Mouse (Mus musculus) embryonic facial prominence, embryonic 12.5 days (tissue): ENCODE data around the gene Gm42742. TPM values are rescaled to one million over a fixed set of nuclear protein-coding genes. Genes with fewer than 3 reads are reported as not detected.

Source experiments
- ATAC-seq: fragments of 200-750 bp; cut with Nextera tagmentation; 2 replicates; pipeline ENCODE4 v1.8.0; 2017; ENCODE audit not compliant: insufficient number of reproducible peaks, insufficient read depth, low FRiP score, low TSS enrichment
- H3K27ac ChIP-seq: fragments of 300-500 bp; sonication (generic); 2 replicates; pipeline ENCODE4 v1.5.1; 2016; ENCODE audit warnings: mild to moderate bottlenecking
- H3K27me3 ChIP-seq: fragments of 300-500 bp; sonication (generic); 2 replicates; pipeline ENCODE4 v1.6.1; 2016; ENCODE audit warnings: mild to moderate bottlenecking, moderate library complexity
- H3K36me3 ChIP-seq: fragments of 300-500 bp; sonication (generic); 2 replicates; pipeline ENCODE4 v1.6.1; 2016; ENCODE audit warnings: mild to moderate bottlenecking
- H3K4me1 ChIP-seq: fragments of 300-500 bp; sonication (generic); 2 replicates; pipeline ENCODE4 v1.6.1; 2016
- H3K4me2 ChIP-seq: fragments of 300-500 bp; sonication (generic); replicated peaks from 2 replicates; pipeline ENCODE4 v1.6.1; 2016; ENCODE audit warnings: mild to moderate bottlenecking, moderate library complexity
- H3K4me3 ChIP-seq: fragments of 300-500 bp; sonication (generic); 2 replicates; pipeline ENCODE4 v1.5.1; 2016; ENCODE audit warnings: mild to moderate bottlenecking
- H3K9ac ChIP-seq: fragments of 300-500 bp; sonication (generic); 2 replicates; pipeline ENCODE4 v1.6.1; 2016; ENCODE audit warnings: mild to moderate bottlenecking, moderate library complexity
- H3K9me3 ChIP-seq: fragments of 300-500 bp; sonication (generic); 2 replicates; pipeline ENCODE4 v1.6.1; 2016; ENCODE audit warnings: mild to moderate bottlenecking, moderate library complexity
- WGBS: fragments of 180-500 bp; shearing (Covaris S2); methylation state at CpG from one replicate; pipeline ENCODE4 v1.1.7; 2016; 5-methylcytosine and 5-hydroxymethylcytosine counted together
- polyA plus RNA-seq: library from polyadenylated mRNA; unstranded; fragments of >200 nt; fragmentation: Nextera tagmentation; extraction: Ambion mirVana; gene quantifications from 2 replicates; pipeline ENCODE4 v1.2.1, GENCODE M21; 2016

The Gm42742 gene
- polyA plus RNA-seq, 1 experiment from 2014 or later = 77.8 TPM

DNA sequence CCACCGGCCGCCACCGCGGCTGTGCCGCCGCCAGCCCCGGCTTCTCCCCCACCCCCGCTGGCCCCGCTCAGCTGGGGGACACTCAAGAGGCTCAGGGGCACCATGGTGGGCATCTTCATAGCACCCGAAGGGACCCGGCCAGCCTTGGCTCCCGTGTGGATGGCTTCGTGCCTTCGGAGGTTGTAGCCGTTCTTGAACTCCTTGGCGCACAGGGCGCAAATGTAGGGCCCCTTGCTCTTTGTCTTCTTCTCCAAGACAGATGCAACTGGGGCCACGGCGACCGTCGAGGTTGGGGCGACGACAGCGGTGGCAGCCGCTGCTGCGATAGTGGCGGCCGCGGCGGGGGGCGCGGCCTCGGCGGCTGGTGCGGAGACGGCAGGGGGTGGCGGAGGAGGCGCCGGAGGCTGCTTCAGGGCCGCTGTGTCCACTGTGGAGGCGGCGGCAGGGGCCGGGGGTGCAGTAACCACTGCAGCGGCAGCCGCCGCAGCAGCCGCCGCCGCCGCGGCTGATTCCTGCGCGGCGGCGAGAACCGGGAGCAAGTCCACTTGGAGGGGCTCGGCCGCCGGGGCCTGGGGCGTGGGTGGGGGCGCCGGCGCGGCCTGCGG, 4.8 kb upstream of the Gm42742 start:
- Histone ChIP-seq H3K27ac (peak overlapping the region; percentile 98), H3K9me3 (no peaks in the 10 kb centered on the region), H3K4me3 (peak overlapping the region; percentile 92), H3K4me2 (peak overlapping the region; percentile 97), H3K27me3 (no peaks in the 10 kb centered on the region), H3K9ac (peak overlapping the region; percentile 99), H3K36me3 (peaks cover 45% of the 10 kb centered on the region), H3K4me1 (peaks cover 49% of the 10 kb centered on the region)
- no peak for ATAC-seq
- under 1% methylated on average over 59 of the region's 65 CpGs for WGBS

DNA sequence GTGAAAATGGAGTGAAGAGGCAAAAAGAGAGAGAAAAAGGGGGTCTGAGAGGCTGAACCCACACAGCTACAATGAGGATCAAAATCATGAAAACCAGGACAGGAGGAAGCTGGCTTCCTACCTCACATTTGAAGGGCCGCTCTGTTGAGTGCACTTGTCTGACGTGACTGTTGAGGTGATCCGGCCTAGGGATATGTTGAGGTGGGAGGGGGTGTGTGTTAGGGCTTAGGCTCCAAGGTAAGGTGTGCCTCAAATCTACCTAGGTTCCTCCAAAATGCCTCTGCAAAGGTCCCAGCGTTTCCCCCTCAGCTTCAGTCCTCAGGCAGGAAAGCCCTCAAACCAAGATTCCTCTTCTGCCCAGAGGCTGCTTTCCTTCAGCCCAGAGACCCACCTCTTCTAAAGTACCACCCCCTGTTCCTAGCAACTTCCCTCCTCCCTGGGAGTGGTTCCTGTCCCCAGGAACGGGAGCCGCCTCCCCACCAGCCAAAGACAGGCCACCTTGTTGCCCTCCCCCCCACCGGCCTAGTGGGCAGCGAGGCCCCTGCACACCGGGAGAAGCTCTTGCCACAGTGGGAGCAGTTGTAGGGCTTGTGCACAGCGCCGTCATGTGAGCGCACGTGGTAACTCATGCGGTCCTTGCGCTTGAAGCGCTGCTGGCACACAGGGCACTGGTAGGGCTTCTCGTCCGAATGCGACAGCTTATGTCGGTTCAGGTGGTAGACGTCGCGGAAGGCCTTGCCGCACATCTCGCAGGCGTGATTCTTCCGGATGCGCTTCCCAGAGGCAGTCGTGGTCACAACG, 4.1 kb upstream of the Gm42742 start:
- peak; percentile 22; the same call in 1 of the 2 replicates for ATAC-seq
- H3K36me3 ChIP-seq = peaks cover 40% of the 10 kb centered on the region
- H3K4me3 ChIP-seq = peak overlapping the region; percentile 92
- H3K4me1 ChIP-seq = peaks cover 56% of the 10 kb centered on the region
- WGBS = 1% methylated on average over 30 of the region's 30 CpGs
- peak overlapping the region; percentile 97 for H3K4me2 ChIP-seq
- H3K9ac ChIP-seq = peak overlapping the region; percentile 99
- H3K27me3 ChIP-seq = no peaks in the 10 kb centered on the region
- H3K27ac ChIP-seq = peak overlapping the region; percentile 98
- H3K9me3 ChIP-seq = no peaks in the 10 kb centered on the region

DNA sequence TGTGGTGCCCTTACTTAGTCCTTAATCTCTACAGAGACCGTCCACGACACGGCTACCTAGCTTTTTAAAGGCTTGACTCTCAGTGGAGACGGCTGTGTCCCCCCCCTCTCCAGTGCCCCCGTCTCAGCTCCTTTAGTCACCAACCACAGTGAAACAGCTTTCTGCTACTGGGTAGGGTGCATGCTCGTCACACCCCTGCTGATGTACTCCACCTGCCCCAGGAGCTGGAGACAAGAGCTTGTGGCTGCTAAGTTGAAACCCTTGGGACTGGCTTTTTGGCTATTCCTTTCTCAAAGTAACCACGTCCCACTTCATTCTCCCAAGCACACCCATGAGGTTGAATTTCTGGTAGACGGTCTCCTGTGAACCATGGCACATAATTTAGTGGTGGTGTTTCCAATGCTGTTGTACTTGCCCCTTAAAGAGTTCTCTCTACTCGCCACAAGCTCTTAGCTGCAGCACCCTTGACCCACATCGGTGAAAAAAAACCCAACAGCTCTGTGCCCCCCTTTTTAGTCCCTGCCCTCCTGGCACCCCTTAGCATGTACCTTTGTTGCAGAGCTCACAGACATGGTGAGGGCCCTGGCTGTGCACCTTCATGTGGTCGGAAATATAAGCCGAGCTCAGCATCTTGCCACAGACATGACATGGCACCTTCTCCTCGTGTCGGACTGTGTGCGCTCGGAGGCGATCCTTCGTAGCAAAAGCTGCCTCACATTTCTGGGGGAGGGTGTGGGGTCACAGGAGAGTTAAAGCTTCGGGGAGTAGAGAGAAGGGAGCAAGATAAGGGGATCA, 3.2 kb upstream of the Gm42742 start:
- H3K27ac ChIP-seq = peak overlapping the region; percentile 98
- H3K9ac ChIP-seq = peak overlapping the region; percentile 99
- H3K4me2 ChIP-seq = peak overlapping the region; percentile 97
- H3K4me3 ChIP-seq = peak overlapping the region; percentile 92
- ATAC-seq = no peak
- peaks cover 32% of the 10 kb centered on the region for H3K36me3 ChIP-seq
- H3K9me3 ChIP-seq = no peaks in the 10 kb centered on the region
- H3K4me1 ChIP-seq = peaks cover 65% of the 10 kb centered on the region
- H3K27me3 ChIP-seq = no peaks in the 10 kb centered on the region
- WGBS = 28% methylated on average over 19 of the region's 19 CpGs

DNA sequence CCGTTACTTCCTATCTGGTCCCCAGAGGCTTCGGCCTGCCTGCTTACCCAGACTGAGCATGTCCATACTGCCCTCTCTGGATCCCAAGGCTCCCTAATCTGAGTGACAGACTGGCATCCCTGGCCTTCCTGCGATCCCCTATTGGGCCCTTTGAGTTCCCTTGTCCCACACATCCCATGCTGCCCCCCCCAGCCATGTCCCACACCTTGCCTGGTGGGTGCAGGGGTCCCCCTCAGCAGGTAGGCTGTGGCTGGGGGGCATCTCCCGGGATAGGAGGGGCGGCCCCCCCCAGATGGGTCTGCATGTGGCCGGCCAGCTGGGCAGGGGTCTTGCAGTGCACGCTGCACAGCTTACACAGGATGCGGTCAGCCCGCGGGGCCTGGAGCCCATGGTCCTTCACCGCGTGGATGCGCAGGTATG, 2.4 kb upstream of the Gm42742 start:
- peaks cover 72% of the 10 kb centered on the region for H3K4me1 ChIP-seq
- peak overlapping the region; percentile 97 for H3K4me2 ChIP-seq
- H3K9me3 ChIP-seq = no peaks in the 10 kb centered on the region
- 78% methylated on average over 13 of the region's 13 CpGs for WGBS
- H3K27me3 ChIP-seq = no peaks in the 10 kb centered on the region
- H3K27ac ChIP-seq = peak overlapping the region; percentile 72
- peaks cover 30% of the 10 kb centered on the region for H3K36me3 ChIP-seq
- ATAC-seq = no peak
- peak overlapping the region; percentile 92 for H3K4me3 ChIP-seq
- peak overlapping the region; percentile 99 for H3K9ac ChIP-seq

DNA sequence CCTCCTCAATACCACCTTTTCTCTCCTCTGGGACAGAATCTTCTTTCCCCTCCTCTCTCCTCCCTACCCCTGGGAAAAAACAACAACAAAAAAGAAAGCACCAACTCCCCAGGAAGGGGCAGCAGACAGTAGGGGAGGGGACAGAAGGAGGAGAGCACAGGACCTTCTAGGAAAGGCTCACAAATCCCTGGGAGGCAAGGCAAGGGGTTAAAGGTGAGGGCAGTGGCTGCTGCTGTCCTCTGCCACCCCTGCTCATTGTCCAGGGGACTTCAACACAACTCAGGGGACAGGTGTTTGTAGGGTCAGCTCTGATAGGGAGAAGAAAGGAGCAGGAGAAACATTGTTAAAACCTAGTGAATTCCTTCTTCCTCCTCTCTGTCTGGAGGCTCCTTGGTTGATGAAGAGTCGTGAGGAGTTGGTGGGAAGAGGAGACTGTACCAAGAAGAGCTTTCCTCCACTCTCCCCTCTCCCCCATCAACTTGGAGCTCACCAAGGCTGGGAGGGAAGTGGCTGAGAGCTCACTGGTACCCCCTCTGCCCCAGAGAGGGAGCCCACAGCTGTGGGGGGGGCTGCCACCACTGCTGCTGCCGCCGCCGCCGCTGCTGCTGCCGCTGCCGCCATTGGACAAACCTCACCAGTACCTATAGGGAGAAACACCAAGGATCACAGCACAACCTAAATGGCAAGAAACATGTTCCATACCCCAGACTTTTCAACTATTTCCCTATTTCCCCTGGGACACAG, 1.8 kb upstream of the Gm42742 start:
- H3K9ac ChIP-seq = peak overlapping the region; percentile 99; the same call in 1 of the 2 replicates
- WGBS = 84% methylated on average over 7 of the region's 7 CpGs
- ATAC-seq = no peak
- peak overlapping the region; percentile 92 for H3K4me3 ChIP-seq
- no peaks in the 10 kb centered on the region for H3K9me3 ChIP-seq
- peak overlapping the region; percentile 72; the same call in 1 of the 2 replicates for H3K27ac ChIP-seq
- H3K27me3 ChIP-seq = no peaks in the 10 kb centered on the region
- peaks cover 30% of the 10 kb centered on the region for H3K36me3 ChIP-seq
- H3K4me2 ChIP-seq = peak overlapping the region; percentile 97
- peaks cover 72% of the 10 kb centered on the region for H3K4me1 ChIP-seq

DNA sequence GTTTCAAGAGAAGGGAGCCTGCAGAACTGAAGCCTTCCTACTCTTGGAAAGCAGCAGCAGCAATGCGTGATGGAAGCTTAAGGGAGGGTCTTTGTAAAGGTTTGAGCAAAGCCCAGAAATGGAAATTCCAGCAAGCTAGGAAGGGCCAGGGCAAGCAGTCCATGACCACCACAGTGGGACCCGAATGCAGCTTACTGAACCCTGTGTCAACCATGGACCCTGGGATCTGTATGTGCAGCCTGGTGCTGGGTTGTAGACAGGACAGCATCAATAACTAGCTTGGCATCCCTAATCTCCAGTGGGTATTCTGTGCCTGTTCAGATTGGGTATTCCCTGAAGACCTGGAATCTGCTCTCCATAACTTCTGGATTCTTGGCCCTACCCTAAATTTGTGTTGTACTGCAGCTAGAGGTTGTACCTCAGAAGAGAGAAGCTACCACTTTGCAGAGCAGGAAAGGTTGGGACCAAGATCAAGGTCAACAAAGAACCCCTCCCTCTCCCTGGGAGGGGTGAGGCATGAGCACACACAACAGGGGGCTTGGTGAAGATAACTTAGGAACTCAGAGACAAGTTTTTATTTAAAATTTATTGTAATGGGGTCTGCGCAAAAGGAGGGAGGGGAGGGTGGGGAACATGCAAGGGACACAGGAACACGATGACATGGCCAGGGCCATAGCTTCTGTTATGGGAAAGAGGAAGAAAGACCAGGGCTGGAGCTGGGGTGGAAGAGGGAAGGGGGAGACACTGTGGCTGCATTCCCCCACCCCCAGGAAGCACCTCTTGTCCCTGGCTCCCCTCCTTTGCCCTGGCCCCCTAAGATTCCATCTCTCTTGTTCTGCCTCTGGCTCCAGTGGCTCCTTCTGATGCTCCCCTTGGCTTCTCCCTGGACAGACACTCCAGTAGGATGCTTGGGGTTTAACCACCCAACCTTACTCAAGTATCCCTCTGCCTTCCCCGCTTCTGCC, 948 bp upstream of the Gm42742 start:
- H3K27ac ChIP-seq = peak overlapping the region; percentile 90
- 35% methylated on average over 5 of the region's 5 CpGs for WGBS
- peak overlapping the region; percentile 50 for H3K4me3 ChIP-seq
- H3K9ac ChIP-seq = peak overlapping the region; percentile 69
- ATAC-seq = no peak
- no peaks in the 10 kb centered on the region for H3K27me3 ChIP-seq
- peaks cover 30% of the 10 kb centered on the region for H3K36me3 ChIP-seq
- no peaks in the 10 kb centered on the region for H3K9me3 ChIP-seq
- peak overlapping the region; percentile 97 for H3K4me2 ChIP-seq
- peaks cover 73% of the 10 kb centered on the region for H3K4me1 ChIP-seq

DNA sequence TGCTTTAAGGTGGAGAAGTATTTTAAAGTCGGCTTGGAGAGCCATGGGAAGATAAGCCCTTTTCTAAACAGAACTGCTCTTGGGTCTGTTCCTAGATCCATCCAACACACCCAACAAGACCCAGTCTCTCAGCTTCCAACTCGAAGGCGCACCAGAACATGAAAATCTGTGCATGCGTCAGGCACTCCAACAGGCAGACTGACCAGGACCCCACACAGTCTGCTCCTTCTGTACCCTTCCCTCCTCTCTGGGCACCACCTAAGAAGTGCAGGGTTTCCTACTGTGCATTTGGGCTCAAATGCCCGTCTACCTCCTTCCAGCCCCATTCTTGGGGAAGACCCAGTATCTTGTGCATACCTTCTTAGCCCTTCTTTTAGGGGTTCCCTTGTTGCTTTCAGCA, 406 bp downstream of the Gm42742 start:
- H3K9me3 ChIP-seq = no peaks in the 10 kb centered on the region
- peak overlapping the region; percentile 50 for H3K4me3 ChIP-seq
- H3K9ac ChIP-seq = peak overlapping the region; percentile 69
- peak overlapping the region; percentile 97 for H3K4me2 ChIP-seq
- H3K27ac ChIP-seq = peak overlapping the region; percentile 90
- peaks cover 35% of the 10 kb centered on the region for H3K36me3 ChIP-seq
- WGBS = 39% methylated on average over 5 of the region's 5 CpGs
- ATAC-seq = no peak
- H3K4me1 ChIP-seq = peaks cover 80% of the 10 kb centered on the region
- H3K27me3 ChIP-seq = no peaks in the 10 kb centered on the region

DNA sequence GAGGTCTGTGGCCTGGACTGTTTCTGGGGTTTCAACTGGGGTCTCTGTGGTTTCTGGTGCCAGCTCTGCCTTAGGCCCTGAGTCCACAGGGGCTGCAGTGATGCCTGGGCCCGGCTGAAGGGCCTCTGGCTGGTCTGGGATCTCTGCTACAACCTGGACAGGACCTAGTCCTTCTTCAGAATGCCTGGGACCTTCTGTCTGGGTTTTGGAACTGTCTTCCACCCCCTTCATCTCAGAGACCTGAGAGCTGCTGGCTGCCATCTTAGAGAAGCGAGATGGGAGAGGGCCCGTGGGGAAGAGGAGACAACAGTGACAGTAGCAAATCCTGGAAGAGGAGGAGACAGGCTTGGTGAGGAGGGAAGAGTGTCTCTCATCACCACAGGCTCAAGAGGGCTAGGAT, 866 bp downstream of the Gm42742 start:
- peaks cover 40% of the 10 kb centered on the region for H3K36me3 ChIP-seq
- peaks cover 85% of the 10 kb centered on the region for H3K4me1 ChIP-seq
- no peaks in the 10 kb centered on the region for H3K27me3 ChIP-seq
- ATAC-seq = no peak
- peak overlapping the region; percentile 90 for H3K27ac ChIP-seq
- peak overlapping the region; percentile 69 for H3K9ac ChIP-seq
- 44% methylated on average over 3 of the region's 3 CpGs for WGBS
- H3K4me3 ChIP-seq = peak overlapping the region; percentile 50
- H3K9me3 ChIP-seq = no peaks in the 10 kb centered on the region
- peak overlapping the region; percentile 97 for H3K4me2 ChIP-seq

DNA sequence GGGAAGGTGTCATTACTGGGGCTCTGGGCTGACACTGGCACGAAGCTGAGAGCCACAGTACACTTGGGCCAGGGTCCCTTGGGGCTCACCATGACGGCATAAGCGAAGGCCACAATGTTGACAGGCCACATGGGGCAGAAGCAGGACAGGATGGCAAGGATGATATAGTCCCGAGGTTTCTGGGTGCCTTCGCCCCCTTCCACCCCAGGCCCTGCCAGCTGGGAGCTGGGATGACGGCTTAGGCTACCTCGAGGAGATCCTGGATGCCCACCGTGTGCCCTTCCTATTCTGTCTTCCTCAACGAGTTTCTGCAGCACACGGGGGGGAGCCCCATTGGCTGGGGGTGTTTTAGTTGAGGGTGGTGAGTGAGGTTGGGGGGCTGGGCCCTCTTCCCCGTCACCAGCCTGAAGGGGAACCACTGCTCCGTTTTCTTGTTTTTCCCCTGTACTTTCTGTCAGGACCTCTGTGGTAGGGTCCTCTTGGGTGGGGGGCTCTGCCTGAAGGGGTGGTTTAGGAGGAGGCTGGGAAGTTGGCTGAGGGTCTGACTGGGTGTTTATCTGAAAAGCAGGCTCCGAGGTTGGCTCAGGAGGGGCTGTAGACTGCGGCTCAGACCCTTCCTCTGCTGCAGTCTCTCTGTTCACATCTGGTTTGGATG, 1.5 kb downstream of the Gm42742 start:
- no peak for ATAC-seq
- H3K4me2 ChIP-seq = peak overlapping the region; percentile 97
- 70% methylated on average over 14 of the region's 14 CpGs for WGBS
- H3K36me3 ChIP-seq = peaks cover 42% of the 10 kb centered on the region
- H3K9me3 ChIP-seq = no peaks in the 10 kb centered on the region
- H3K27ac ChIP-seq = peak overlapping the region; percentile 90
- peak overlapping the region; percentile 50 for H3K4me3 ChIP-seq
- H3K4me1 ChIP-seq = peaks cover 86% of the 10 kb centered on the region
- no peaks in the 10 kb centered on the region for H3K27me3 ChIP-seq
- H3K9ac ChIP-seq = peak overlapping the region; percentile 69
